Mouse (Mus musculus): Measurements from ENCODE around the gene Rnase11.

DNA sequence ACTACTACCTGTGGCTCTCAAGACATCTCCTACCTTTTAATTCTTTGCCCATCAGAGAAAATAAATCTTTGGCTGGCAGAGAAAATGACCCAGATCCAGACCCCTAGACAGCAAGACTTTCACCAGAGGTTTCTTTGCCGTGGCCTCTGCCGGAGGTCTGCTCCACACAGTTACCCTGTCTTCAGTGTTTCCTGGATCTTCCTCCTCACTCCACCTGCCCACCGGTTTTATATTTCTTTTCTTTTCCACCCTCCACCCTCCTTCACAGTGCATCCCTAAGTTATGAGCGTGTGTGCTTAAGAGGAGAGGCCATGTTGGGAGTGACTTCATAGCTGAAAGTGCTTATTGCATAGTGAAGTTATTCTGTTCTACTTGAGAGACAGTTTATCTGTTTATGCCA lies 26.5 kb downstream of the Rnase11 start:
- no peak for TF ChIP-seq POLR2A (IDR thresholded peaks at IDR 0.05; ENCODE audit: borderline replicate concordance, extremely low read depth, low read depth, low read length)
- no peak for TF ChIP-seq CTCF (IDR thresholded peaks at IDR 0.05; ENCODE audit: insufficient read depth, low read length)
